Mouse (Mus musculus) lung, embryonic 15.5 days (tissue): ENCODE measurements around the gene Cldn13. TPM values are rescaled to one million over a fixed set of nuclear protein-coding genes. Genes with fewer than 3 reads are reported as not detected.
A peak's percentile ranks its signal among the peaks of the same experiment; 100 is the strongest.

Source experiments
- ATAC-seq: fragments of 200-750 bp; cut with Nextera tagmentation; 2 replicates; pipeline ENCODE4 v1.8.0; 2017; ENCODE audit warnings: moderate number of reproducible peaks, borderline replicate concordance; ENCODE audit not compliant: low FRiP score, low TSS enrichment; ENCODE audit errors: extremely low read depth
- H3K27ac ChIP-seq: fragments of 300-500 bp; sonication (generic); 2 replicates; pipeline ENCODE4 v1.5.1; 2015; ENCODE audit warnings: moderate library complexity, mild to moderate bottlenecking, inconsistent platforms
- H3K27me3 ChIP-seq: fragments of 300-500 bp; sonication (generic); 2 replicates; pipeline ENCODE4 v1.6.1; 2015; ENCODE audit warnings: inconsistent platforms
- H3K36me3 ChIP-seq: fragments of 300-500 bp; sonication (generic); 2 replicates; pipeline ENCODE4 v1.6.1; 2015; ENCODE audit warnings: inconsistent platforms
- H3K4me1 ChIP-seq: fragments of 300-500 bp; sonication (generic); 2 replicates; pipeline ENCODE4 v1.6.1; 2015; ENCODE audit warnings: inconsistent platforms
- H3K4me2 ChIP-seq: fragments of 300-500 bp; sonication (generic); 2 replicates; pipeline ENCODE4 v1.6.1; 2015; ENCODE audit warnings: inconsistent platforms, mild to moderate bottlenecking, moderate library complexity
- H3K4me3 ChIP-seq: fragments of 300-500 bp; sonication (generic); 2 replicates; pipeline ENCODE4 v1.5.1; 2015; ENCODE audit warnings: mild to moderate bottlenecking, inconsistent platforms
- H3K9ac ChIP-seq: fragments of 300-500 bp; sonication (generic); 2 replicates; pipeline ENCODE4 v1.6.1; 2015; ENCODE audit warnings: inconsistent platforms
- H3K9me3 ChIP-seq: fragments of 300-500 bp; sonication (generic); 2 replicates; pipeline ENCODE4 v1.6.1; 2016; ENCODE audit warnings: inconsistent platforms
- WGBS: fragments of 180-500 bp; shearing (Covaris S2); methylation state at CpG from one replicate; pipeline ENCODE4 v1.1.7; 2015; 5-methylcytosine and 5-hydroxymethylcytosine counted together
- polyA plus RNA-seq: library from polyadenylated mRNA; unstranded; fragments of >200 nt; fragmentation: Nextera tagmentation; extraction: Ambion mirVana; gene quantifications from 2 replicates; pipeline ENCODE4 v1.2.1, GENCODE M21; 2015

The Cldn13 gene
- polyA plus RNA-seq, 1 experiment from 2014 or later: 0.65 TPM

- Histone ChIP-seq H3K4me2 (no peak overlapping the region), H3K27ac (peak overlapping the region; percentile 65), H3K9ac (no peak overlapping the region), H3K4me1 (peaks cover 39% of the 10 kb centered on the region), H3K27me3 (no peaks in the 10 kb centered on the region), H3K4me3 (no peak overlapping the region), H3K9me3 (no peaks in the 10 kb centered on the region), H3K36me3 (no peaks in the 10 kb centered on the region)
- ATAC-seq: no peak
- WGBS: 68% methylated on average over 7 of the region's 7 CpGs
These were observed 26.8 kb downstream of the Cldn13 start for GRCm38 (mm10) chr5:134888505-134888904.

- H3K4me1 ChIP-seq: peaks cover 39% of the 10 kb centered on the region
- H3K36me3 ChIP-seq: no peaks in the 10 kb centered on the region
- no peaks in the 10 kb centered on the region for H3K27me3 ChIP-seq
- no peak overlapping the region for H3K4me2 ChIP-seq
- no peak overlapping the region for H3K9ac ChIP-seq
- H3K9me3 ChIP-seq: no peaks in the 10 kb centered on the region
- ATAC-seq: no peak
- 52% methylated on average over 18 of the region's 18 CpGs for WGBS
- no peak overlapping the region for H3K4me3 ChIP-seq
- H3K27ac ChIP-seq: peak overlapping the region; percentile 77
These were observed 27.6 kb downstream of the Cldn13 start for GRCm38 (mm10) chr5:134887447-134888335.

- Histone ChIP-seq H3K4me2 (no peak overlapping the region), H3K4me3 (no peak overlapping the region), H3K27me3 (no peaks in the 10 kb centered on the region), H3K27ac (no peak overlapping the region), H3K9ac (no peak overlapping the region), H3K4me1 (peaks cover 11% of the 10 kb centered on the region), H3K9me3 (no peaks in the 10 kb centered on the region), H3K36me3 (no peaks in the 10 kb centered on the region)
- ATAC-seq: no peak
- WGBS: 55% methylated on average over 3 of the region's 3 CpGs
These were observed 32.2 kb downstream of the Cldn13 start for GRCm38 (mm10) chr5:134883077-134883476.

DNA sequence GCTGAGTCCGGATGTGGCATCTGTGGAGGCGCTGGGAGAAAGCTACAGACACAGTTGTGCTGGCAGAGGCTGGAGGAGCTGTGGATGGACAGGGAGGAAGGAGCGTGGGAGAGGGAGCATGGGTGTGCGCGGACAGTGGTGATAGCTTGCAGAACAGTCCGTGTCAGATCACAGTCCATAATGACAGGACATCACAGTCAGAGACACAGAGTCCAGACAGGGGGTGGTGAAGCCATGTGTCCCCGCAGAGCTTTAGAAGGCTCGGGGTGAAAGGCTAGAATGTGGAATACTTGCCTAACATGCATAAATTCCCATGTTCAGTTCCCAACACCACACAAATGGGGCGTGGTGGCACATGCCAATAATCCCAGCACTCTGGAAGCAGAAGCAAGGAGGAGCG, 38.5 kb downstream of the Cldn13 start:
- no peaks in the 10 kb centered on the region for H3K36me3 ChIP-seq
- H3K27me3 ChIP-seq: no peaks in the 10 kb centered on the region
- peaks cover 23% of the 10 kb centered on the region for H3K4me1 ChIP-seq
- 40% methylated on average over 10 of the region's 10 CpGs for WGBS
- H3K4me2 ChIP-seq: no peak overlapping the region
- no peak overlapping the region for H3K9ac ChIP-seq
- peak; percentile 29; the same call in 1 of the 2 replicates for ATAC-seq
- H3K9me3 ChIP-seq: no peaks in the 10 kb centered on the region
- peak overlapping the region; percentile 51; the same call in 1 of the 2 replicates for H3K27ac ChIP-seq
- H3K4me3 ChIP-seq: no peak overlapping the region

DNA sequence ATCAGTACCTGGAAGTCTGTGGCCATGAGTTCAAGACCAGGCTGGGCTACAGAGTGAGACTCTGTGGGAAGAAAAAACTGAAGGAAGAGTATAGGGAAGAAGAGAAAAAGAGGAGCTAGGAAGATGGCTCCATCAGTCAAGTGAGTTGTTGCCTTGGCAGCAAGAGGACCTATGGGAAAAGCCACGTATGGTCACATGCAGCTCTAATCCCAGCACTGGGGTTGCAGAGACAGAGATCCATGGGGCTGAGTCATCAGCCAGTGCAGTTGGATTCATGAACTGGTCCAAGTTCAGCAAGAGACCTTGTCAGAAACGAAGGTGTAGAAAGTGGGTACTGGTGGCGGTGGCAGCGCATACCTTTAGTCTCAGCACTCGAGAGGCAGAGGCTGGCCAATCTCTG, 40.1 kb downstream of the Cldn13 start:
- H3K9me3 ChIP-seq: no peaks in the 10 kb centered on the region
- H3K4me2 ChIP-seq: no peak overlapping the region
- 0 out of 2 replicates have a peak overlapping the region, but pooled peaks have one; percentile 50 for H3K27ac ChIP-seq
- no peak overlapping the region for H3K4me3 ChIP-seq
- H3K4me1 ChIP-seq: peaks cover 23% of the 10 kb centered on the region
- ATAC-seq: no peak
- H3K9ac ChIP-seq: no peak overlapping the region
- no peaks in the 10 kb centered on the region for H3K27me3 ChIP-seq
- H3K36me3 ChIP-seq: no peaks in the 10 kb centered on the region
- whole genome bisulfite sequencing: 91% methylated on average over 5 of the region's 5 CpGs

- Histone ChIP-seq H3K9me3 (no peaks in the 10 kb centered on the region), H3K4me3 (no peak overlapping the region), H3K36me3 (no peaks in the 10 kb centered on the region), H3K9ac (no peak overlapping the region), H3K27me3 (no peaks in the 10 kb centered on the region), H3K4me2 (no peak overlapping the region), H3K27ac (peak overlapping the region; percentile 76), H3K4me1 (peaks cover 23% of the 10 kb centered on the region)
- ATAC-seq: peak; percentile 79
- WGBS: 44% methylated on average over 21 of the region's 21 CpGs
These were observed 41.1 kb downstream of the Cldn13 start for GRCm38 (mm10) chr5:134873956-134874879.

GRCm38 (mm10) chr5:134873034-134873433, 42.3 kb downstream of the Cldn13 start:
- Histone ChIP-seq H3K9me3 (no peaks in the 10 kb centered on the region), H3K27ac (0 out of 2 replicates have a peak overlapping the region, but pooled peaks have one; percentile 76), H3K9ac (no peak overlapping the region), H3K27me3 (no peaks in the 10 kb centered on the region), H3K36me3 (no peaks in the 10 kb centered on the region), H3K4me3 (no peak overlapping the region), H3K4me2 (no peak overlapping the region), H3K4me1 (peaks cover 23% of the 10 kb centered on the region)
- no peak for ATAC-seq
- 75% methylated on average over 8 of the region's 8 CpGs for WGBS

DNA sequence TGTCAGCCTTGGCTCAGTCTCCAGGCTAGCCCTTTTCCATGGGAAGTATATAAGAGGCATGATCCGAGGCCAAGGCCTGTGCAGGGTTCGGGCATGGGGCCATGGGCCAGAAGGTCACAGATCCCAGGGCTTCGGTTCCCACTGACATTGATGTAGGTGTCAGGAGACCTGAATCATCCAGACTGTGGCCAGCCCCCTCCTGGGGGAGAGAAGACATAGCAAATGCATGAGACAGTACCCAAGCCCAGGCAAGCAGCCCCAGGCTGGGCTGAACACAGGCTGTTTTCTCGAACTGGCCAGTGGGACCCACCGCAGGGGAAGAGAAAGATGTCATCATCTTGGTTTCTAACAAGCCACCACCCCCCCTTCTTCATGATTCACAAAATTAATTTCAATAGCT, 42.7 kb downstream of the Cldn13 start:
- H3K4me1 ChIP-seq: peaks cover 23% of the 10 kb centered on the region
- ATAC-seq: no peak
- H3K4me3 ChIP-seq: no peak overlapping the region
- H3K9me3 ChIP-seq: no peaks in the 10 kb centered on the region
- H3K4me2 ChIP-seq: no peak overlapping the region
- H3K27me3 ChIP-seq: no peaks in the 10 kb centered on the region
- no peak overlapping the region for H3K27ac ChIP-seq
- no peak overlapping the region for H3K9ac ChIP-seq
- H3K36me3 ChIP-seq: no peaks in the 10 kb centered on the region
- WGBS: 51% methylated on average over 5 of the region's 5 CpGs

DNA sequence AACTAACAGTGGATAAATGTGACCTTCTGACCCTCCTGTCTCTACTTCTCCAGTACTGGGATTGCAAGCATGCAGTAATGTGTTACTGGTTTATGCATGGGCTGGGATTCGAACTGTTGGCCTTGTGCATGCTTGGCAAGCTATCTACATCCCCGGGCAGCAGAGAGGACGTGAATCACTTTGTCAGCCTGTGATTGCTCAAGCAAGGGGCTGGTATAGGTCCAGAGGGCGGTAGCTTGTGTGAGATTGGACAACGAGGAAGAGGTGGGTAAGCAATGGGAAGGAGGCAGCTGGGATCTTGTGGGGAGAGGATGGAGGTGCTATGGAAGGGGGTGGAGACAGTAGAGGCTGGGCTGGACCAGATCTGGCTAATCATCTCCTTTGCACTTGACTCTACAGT, 46.8 kb downstream of the Cldn13 start:
- H3K4me3 ChIP-seq: no peak overlapping the region
- H3K4me2 ChIP-seq: no peak overlapping the region
- WGBS: 50% methylated on average over 5 of the region's 5 CpGs
- no peak for ATAC-seq
- no peak overlapping the region for H3K27ac ChIP-seq
- no peaks in the 10 kb centered on the region for H3K9me3 ChIP-seq
- H3K4me1 ChIP-seq: peaks cover 9% of the 10 kb centered on the region; the same call in 1 of the 2 replicates
- H3K27me3 ChIP-seq: no peaks in the 10 kb centered on the region
- H3K9ac ChIP-seq: no peak overlapping the region
- H3K36me3 ChIP-seq: no peaks in the 10 kb centered on the region

GRCm38 (mm10) chr5:134867320-134868144, 47.8 kb downstream of the Cldn13 start:
- Histone ChIP-seq H3K4me1 (peaks cover 6% of the 10 kb centered on the region; the same call in 1 of the 2 replicates), H3K36me3 (no peaks in the 10 kb centered on the region), H3K9ac (no peak overlapping the region), H3K27ac (0 out of 2 replicates have a peak overlapping the region, but pooled peaks have one; percentile 21), H3K4me3 (no peak overlapping the region), H3K27me3 (no peaks in the 10 kb centered on the region), H3K9me3 (no peaks in the 10 kb centered on the region), H3K4me2 (peak overlapping the region; percentile 14; the same call in 1 of the 2 replicates)
- peak; percentile 20; the same call in 1 of the 2 replicates for ATAC-seq
- WGBS: 30% methylated on average over 18 of the region's 18 CpGs

DNA sequence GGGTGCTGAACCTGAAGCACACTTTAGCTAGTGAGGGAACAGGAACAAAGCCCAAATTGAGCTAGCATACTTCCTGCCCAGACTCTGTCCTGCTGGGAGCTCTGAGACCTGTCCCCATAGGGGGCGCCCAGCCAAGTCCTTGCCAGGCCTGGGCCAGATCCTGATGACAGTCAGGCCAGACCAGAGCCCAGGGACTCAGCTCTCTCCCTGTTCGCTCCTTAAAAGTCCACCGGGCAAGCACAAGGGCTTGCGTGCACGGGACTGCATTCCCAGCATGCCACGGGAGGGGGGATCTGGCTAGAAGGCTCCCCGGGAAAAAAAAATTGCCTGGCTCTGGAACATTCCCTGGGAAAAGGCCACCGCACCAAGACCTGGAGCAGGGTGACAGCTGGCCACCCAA, 50.2 kb downstream of the Cldn13 start:
- H3K27me3 ChIP-seq: no peaks in the 10 kb centered on the region
- WGBS: 44% methylated on average over 8 of the region's 8 CpGs
- H3K4me3 ChIP-seq: no peak overlapping the region
- H3K4me1 ChIP-seq: peaks cover 6% of the 10 kb centered on the region; the same call in 1 of the 2 replicates
- H3K36me3 ChIP-seq: no peaks in the 10 kb centered on the region
- no peak overlapping the region for H3K27ac ChIP-seq
- no peak overlapping the region for H3K9ac ChIP-seq
- no peak for ATAC-seq
- H3K9me3 ChIP-seq: no peaks in the 10 kb centered on the region
- H3K4me2 ChIP-seq: no peak overlapping the region
